Mouse (Mus musculus) ES-E14 (cell line): ENCODE data around the gene Kcnd3. TPM values are rescaled to one million over a fixed set of nuclear protein-coding genes. Genes with fewer than 3 reads are reported as not detected.

Source experiments
- DNase-seq: peaks from one replicate; pipeline ENCODE4 v3.0.0-alpha.2; 2013; ENCODE audit warnings: low read depth, low spot score
- H3K27ac ChIP-seq: 2 replicates; pipeline ENCODE4 v1.5.1; 2012; ENCODE audit warnings: low read depth, mild to moderate bottlenecking, low read length, moderate library complexity, mixed read lengths; ENCODE audit not compliant: poor library complexity, insufficient read depth, severe bottlenecking
- H3K36me3 ChIP-seq: 2 replicates; pipeline ENCODE4 v1.6.1; 2012; ENCODE audit warnings: mild to moderate bottlenecking, low read length, moderate library complexity, mixed read lengths; ENCODE audit not compliant: control insufficient read depth, poor library complexity, insufficient read depth, severe bottlenecking
- H3K4me1 ChIP-seq, 2 experiments: fragments of 150-350 bp in 1 of 2; sonication (generic) in 1 of 2; 2 replicates each; pipeline ENCODE4 v1.6.1; 2012; ENCODE audit warnings: low read length in 2 of 2, mild to moderate bottlenecking in 1 of 2, mixed read lengths in 1 of 2; ENCODE audit not compliant: control insufficient read depth in 2 of 2, insufficient read depth in 2 of 2, poor library complexity in 1 of 2
- H3K4me3 ChIP-seq, 2 experiments: fragments of 150-350 bp in 1 of 2; sonication (generic) in 1 of 2; 2 replicates each; pipeline ENCODE4 v1.5.1; 2012; ENCODE audit warnings: low read length in 2 of 2, low read depth in 1 of 2, mild to moderate bottlenecking in 1 of 2, mixed read lengths in 1 of 2; ENCODE audit not compliant: insufficient read depth in 1 of 2, poor library complexity in 1 of 2, severe bottlenecking in 1 of 2
- H3K9ac ChIP-seq: 2 replicates; pipeline ENCODE4 v1.6.1; 2012; ENCODE audit warnings: low read depth, mild to moderate bottlenecking, low read length, mixed read lengths; ENCODE audit not compliant: poor library complexity, insufficient read depth, severe bottlenecking
- H3K9me3 ChIP-seq: fragments of 150-350 bp; sonication (generic); 2 replicates; pipeline ENCODE4 v1.6.1; 2012; ENCODE audit warnings: low read depth, mild to moderate bottlenecking, low read length; ENCODE audit not compliant: control insufficient read depth, insufficient read depth
- CHD2 ChIP-seq: IDR thresholded peaks from 2 replicates; pipeline ENCODE4 v1.6.1; 2014; ENCODE audit warnings: mild to moderate bottlenecking, low read depth, low read length, inconsistent platforms
- HCFC1 ChIP-seq: IDR thresholded peaks from 2 replicates; pipeline ENCODE4 v1.6.1; 2012; ENCODE audit warnings: low read length, inconsistent platforms, borderline replicate concordance; ENCODE audit not compliant: insufficient read depth
- MAFK ChIP-seq: IDR thresholded peaks from 2 replicates; pipeline ENCODE4 v1.6.1; 2014; ENCODE audit warnings: mild to moderate bottlenecking, low read depth, low read length, inconsistent platforms; ENCODE audit not compliant: insufficient read depth
- ZC3H11A ChIP-seq: IDR thresholded peaks from 2 replicates; pipeline ENCODE4 v1.6.1; 2012; ENCODE audit warnings: low read depth, mild to moderate bottlenecking, inconsistent platforms, low read length, borderline replicate concordance
- ZNF384 ChIP-seq: IDR thresholded peaks from 2 replicates; pipeline ENCODE4 v1.6.1; 2012; ENCODE audit warnings: low read depth, low read length, inconsistent platforms
- in situ Hi-C, 2 experiments: fragments of 600-800 bp; cut with MboI; formaldehyde crosslinking; loops; one replicate each; pipeline ENCODE4 v1.15.1; 2025; ENCODE audit warnings: low sequenced_read_pairs in 2 of 2, inconsistent platforms in 1 of 2; ENCODE audit not compliant: unreplicated experiment in 2 of 2
- total RNA-seq: library from RNA; depleted of rRNA; stranded (reverse); fragments of 300-350 nt; gene quantifications from 2 replicates; pipeline ENCODE4 v1.2.3, GENCODE M21; 2012

The Kcnd3 gene
- total RNA-seq, 1 experiment, result 0.04 TPM

GRCm38 (mm10) chr3:105707590-105707989, 255.5 kb downstream of the Kcnd3 start:
- Histone ChIP-seq H3K9me3 (no peaks in the 10 kb centered on the region), H3K4me1 (no peaks in the 10 kb centered on the region), H3K36me3 (no peaks in the 10 kb centered on the region; the same call in none of the 2 replicates), H3K27ac (no peak overlapping the region), H3K9ac (no peak overlapping the region), H3K4me3 (no peak overlapping the region)
- no peak for DNase-seq
- in situ Hi-C loops, result no loop called here
- TF ChIP-seq MAFK (no peak), ZNF384 (no peak), CHD2 (no peak), HCFC1 (no peak), ZC3H11A (no peak)

- no peak overlapping the region for H3K4me3 ChIP-seq
- no peak overlapping the region for H3K9ac ChIP-seq
- in situ Hi-C loops, result no loop called here
- no peaks in the 10 kb centered on the region for H3K4me1 ChIP-seq
- TF ChIP-seq MAFK (no peak), ZC3H11A (no peak)
- H3K27ac ChIP-seq, result no peak overlapping the region
- DNase-seq, result no peak
- H3K9me3 ChIP-seq, result no peaks in the 10 kb centered on the region
- H3K36me3 ChIP-seq, result no peaks in the 10 kb centered on the region; the same call in none of the 2 replicates
Observed at GRCm38 (mm10) chr3:105710246-105710645, 258.1 kb downstream of the Kcnd3 start.

GRCm38 (mm10) chr3:105711741-105712140, 259.6 kb downstream of the Kcnd3 start:
- Histone ChIP-seq H3K9ac (no peak overlapping the region), H3K36me3 (peaks cover 2% of the 10 kb centered on the region), H3K27ac (no peak overlapping the region), H3K9me3 (no peaks in the 10 kb centered on the region), H3K4me1 (peaks cover 0 to 2% of the 10 kb centered on the region in 2 experiments; a peak in 1 of 4 replicates), H3K4me3 (no peak overlapping the region)
- TF ChIP-seq ZNF384 (no peak), ZC3H11A (no peak), MAFK (no peak), HCFC1 (no peak), CHD2 (no peak)
- in situ Hi-C loops, result no loop called here
- no peak for DNase-seq

- Histone ChIP-seq H3K4me3 (no peak overlapping the region), H3K9me3 (no peaks in the 10 kb centered on the region), H3K4me1 (peaks cover 0 to 2% of the 10 kb centered on the region in 2 experiments; a peak in 1 of 4 replicates), H3K27ac (no peak overlapping the region), H3K36me3 (peaks cover 2% of the 10 kb centered on the region), H3K9ac (no peak overlapping the region)
- no peak for TF ChIP-seq CHD2
- no peak for TF ChIP-seq ZNF384
- no peak for TF ChIP-seq ZC3H11A
- no peak for TF ChIP-seq HCFC1
- TF ChIP-seq MAFK, result no peak
- DNase-seq, result no peak
- in situ Hi-C loops, result no loop called here
Observed at GRCm38 (mm10) chr3:105712827-105713226, 260.7 kb downstream of the Kcnd3 start.

- Histone ChIP-seq H3K4me3 (no peak overlapping the region), H3K9ac (no peak overlapping the region), H3K9me3 (no peaks in the 10 kb centered on the region), H3K36me3 (peaks cover 2% of the 10 kb centered on the region), H3K4me1 (peaks cover 0 to 2% of the 10 kb centered on the region in 2 experiments; a peak in 1 of 4 replicates), H3K27ac (no peak overlapping the region)
- TF ChIP-seq HCFC1, result no peak
- in situ Hi-C loops, result no loop called here
- no peak for DNase-seq
Observed at GRCm38 (mm10) chr3:105714091-105714819, 262.1 kb downstream of the Kcnd3 start.
